Mouse (Mus musculus): ENCODE data around the gene Prrx1.

Gene Prrx1

GRCm38 (mm10) chr1:163311861-163312811, 1.4 kb downstream of the Prrx1 start:
- WGBS = 4% methylated on average over 59 of the region's 59 CpGs

DNA sequence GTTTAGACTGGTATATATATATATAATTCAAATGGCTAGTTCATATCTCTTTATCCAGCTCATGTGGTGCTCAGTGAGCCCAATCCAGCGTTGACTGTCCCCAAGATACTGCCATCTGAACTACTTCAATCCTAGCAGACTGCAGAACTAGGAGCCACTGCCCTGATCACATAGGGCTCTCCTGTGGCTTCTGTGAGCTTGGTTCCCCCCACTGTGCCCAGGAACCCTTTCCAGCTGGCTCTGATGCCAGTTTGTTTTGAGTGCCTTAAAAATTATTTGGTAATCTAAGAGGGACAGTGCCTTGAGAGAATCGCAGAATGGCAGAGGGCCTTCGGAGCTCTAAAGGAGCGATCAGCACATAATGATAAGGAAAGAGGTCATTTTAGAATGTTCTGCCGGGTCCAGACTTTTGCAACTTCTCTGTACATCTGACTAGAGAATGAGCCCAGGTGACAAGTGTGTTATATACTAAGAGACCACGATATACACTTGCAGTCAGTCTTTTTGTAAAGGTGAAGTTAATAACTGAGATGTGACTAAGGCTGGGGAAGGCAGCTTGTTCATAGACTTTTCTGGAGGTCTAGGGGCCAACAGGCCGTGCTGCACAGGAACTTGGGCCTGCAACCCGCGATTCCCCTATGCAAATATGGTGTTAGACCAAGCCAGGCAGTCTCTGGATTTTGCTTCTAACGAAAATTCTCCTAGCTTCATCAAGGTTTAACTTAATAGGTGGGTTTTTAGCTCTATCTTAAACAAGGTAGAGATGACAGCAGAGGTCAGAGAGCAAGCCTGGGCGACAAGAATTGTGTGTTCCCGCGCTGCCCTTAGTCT, 2.3 kb downstream of the Prrx1 start:
- WGBS = 47% methylated on average over 13 of the region's 13 CpGs

GRCm38 (mm10) chr1:163310023-163310754, 3.3 kb downstream of the Prrx1 start:
- WGBS = 57% methylated on average over 8 of the region's 8 CpGs

GRCm38 (mm10) chr1:163309466-163309865, 4.0 kb downstream of the Prrx1 start:
- WGBS = 74% methylated on average over 2 of the region's 2 CpGs

- WGBS = 38% methylated on average over 24 of the region's 24 CpGs
Measured at GRCm38 (mm10) chr1:163308631-163309030, 4.9 kb downstream of the Prrx1 start.

- WGBS = 86% methylated on average over 11 of the region's 11 CpGs
Measured at GRCm38 (mm10) chr1:163307706-163308105, 5.8 kb downstream of the Prrx1 start.

- 66% methylated on average over 1 of the region's 1 CpGs for WGBS
Measured at GRCm38 (mm10) chr1:163305956-163306355, 7.6 kb downstream of the Prrx1 start.

DNA sequence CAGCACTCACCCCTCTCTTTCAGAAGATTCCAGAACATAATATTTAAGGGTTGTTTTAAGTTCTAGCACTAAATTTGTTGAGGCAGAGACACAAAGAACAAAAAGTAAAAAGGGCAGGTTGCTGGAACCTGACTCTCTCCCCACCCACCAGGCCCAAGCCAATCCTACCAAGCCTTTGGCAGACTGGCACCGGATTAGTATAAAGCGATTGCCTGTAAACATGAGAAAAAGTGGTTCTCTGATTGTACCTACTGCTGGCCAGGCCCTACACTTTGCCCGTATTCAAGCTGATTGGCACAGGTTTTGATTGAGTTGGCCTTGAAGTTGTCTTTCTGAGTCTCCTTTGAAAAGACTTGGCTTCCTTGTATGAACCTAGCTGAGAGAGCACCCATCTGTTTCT, 8.7 kb downstream of the Prrx1 start:
- WGBS = 57% methylated on average over 3 of the region's 3 CpGs

DNA sequence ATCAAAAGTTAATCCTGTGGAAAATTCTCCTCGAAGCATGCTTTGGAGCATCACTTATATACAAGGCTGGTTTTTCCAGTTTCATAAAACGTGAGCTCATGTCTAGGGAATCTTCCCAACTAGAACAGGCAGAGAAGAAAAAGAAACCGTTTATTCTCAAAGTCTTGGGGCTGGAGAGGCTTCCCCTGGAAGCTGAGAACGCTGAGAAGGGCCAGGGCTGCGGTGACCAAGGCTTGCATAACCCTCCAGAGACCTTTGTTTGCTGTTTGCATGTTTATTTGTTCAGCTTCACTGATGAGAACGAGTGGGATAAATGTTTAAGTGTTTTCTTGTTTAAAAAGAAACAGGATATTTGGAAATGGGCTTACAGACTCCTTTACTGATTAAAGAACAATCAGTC, 11.2 kb downstream of the Prrx1 start:
- 42% methylated on average over 6 of the region's 6 CpGs for WGBS

GRCm38 (mm10) chr1:163293152-163293551, 20.4 kb downstream of the Prrx1 start:
- WGBS = 85% methylated on average over 4 of the region's 4 CpGs

GRCm38 (mm10) chr1:163291925-163292324, 21.6 kb downstream of the Prrx1 start:
- 61% methylated on average over 2 of the region's 2 CpGs for WGBS

DNA sequence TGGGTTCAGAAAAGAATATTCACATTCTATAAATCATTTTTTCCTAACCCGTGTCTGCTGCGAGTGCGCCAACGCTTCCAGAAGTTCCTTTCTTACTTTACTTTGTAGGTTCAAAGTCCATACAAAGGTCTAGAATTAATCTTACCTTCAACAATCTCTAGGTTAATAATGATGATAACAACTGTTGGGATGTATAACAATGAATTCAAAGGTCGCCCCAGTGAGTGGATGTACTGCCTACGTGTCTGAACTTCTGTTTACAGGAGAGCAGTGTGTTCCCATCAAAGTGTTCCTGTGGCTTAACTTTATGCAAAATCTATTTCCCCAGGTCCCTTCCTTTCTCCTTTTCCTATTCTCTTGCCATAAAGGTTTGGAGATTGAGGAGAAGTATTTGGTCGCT, 24.4 kb downstream of the Prrx1 start:
- 94% methylated on average over 7 of the region's 7 CpGs for WGBS

- 82% methylated on average over 1 of the region's 1 CpGs for WGBS
Measured at GRCm38 (mm10) chr1:163285539-163285938, 28.0 kb downstream of the Prrx1 start.

- WGBS = 33% methylated on average over 3 of the region's 3 CpGs
Measured at GRCm38 (mm10) chr1:163285136-163285535, 28.4 kb downstream of the Prrx1 start.

GRCm38 (mm10) chr1:163283980-163284635, 29.4 kb downstream of the Prrx1 start:
- 77% methylated on average over 9 of the region's 9 CpGs for WGBS

GRCm38 (mm10) chr1:163281450-163282198, 31.9 kb downstream of the Prrx1 start:
- WGBS = 20% methylated on average over 7 of the region's 7 CpGs

GRCm38 (mm10) chr1:163280842-163281122, 32.7 kb downstream of the Prrx1 start:
- WGBS = 57% methylated on average over 2 of the region's 2 CpGs

GRCm38 (mm10) chr1:163280097-163280841, 33.2 kb downstream of the Prrx1 start:
- WGBS = 40% methylated on average over 7 of the region's 7 CpGs

- 53% methylated on average over 7 of the region's 7 CpGs for WGBS
Measured at GRCm38 (mm10) chr1:163277069-163277468, 36.4 kb downstream of the Prrx1 start.

DNA sequence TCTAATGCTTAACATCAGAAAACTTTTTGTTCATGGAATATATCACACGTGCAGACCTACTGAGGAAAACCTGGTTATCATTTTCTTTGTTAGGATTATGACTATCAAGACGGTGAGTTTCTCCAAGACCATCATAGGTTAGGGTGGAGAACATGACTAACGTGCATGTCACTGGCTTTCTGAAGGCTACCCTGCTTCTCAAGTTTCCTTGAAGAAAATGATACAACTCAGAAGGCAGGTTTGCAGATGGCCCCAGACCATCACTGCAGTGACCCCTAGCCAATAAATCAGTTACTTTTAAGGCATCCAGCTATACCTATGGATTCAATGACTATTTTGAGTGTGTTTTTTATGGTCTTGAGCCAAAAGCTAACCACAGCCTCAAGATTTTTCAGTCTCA, 38.6 kb downstream of the Prrx1 start:
- WGBS = 86% methylated on average over 3 of the region's 3 CpGs

Data from cerebral cortex, adult 2 months (tissue).